10 mouse cellular contexts compared by ENCODE assay signal in genomic region chr13:57476700-57477099, GRCm38 (mm10).
DNase-seq lines count a peak whose midpoint lies in the region; ATAC-seq lines count a peak whose summit lies in the region.
"Had no signal": no experiment of that assay in that cellular context is flagged by ENCODE, and none has a peak within 500 bp of the region (broad histone marks: within the 10 kb centered on the region; RNA-seq: fewer than 3 reads in every experiment).

No protein-coding gene starts in this region.

- H3K36me3 ChIP-seq in heart, embryonic 10.5 days: no peaks in the 10 kb centered on the region
- no peaks in the 10 kb centered on the region for H3K36me3 ChIP-seq in heart, embryonic 11.5 days (ENCODE audit: control insufficient read depth, insufficient read depth, low read length)
- no peaks in the 10 kb centered on the region for H3K36me3 ChIP-seq in liver, embryonic 13.5 days
- H3K36me3 ChIP-seq in forebrain, embryonic 15.5 days: no peaks in the 10 kb centered on the region
- H3K36me3 ChIP-seq: limb, embryonic 15.5 days had no signal

- DNase-seq in heart, embryonic 10.5 days (ENCODE audit: low spot score): peak; percentile 78
- DNase-seq in urinary bladder, postnatal 14 days (ENCODE audit: low spot score): peak; percentile 7
- no peak for DNase-seq in urinary bladder, postnatal 25 days (ENCODE audit: low spot score)
- DNase-seq in frontal cortex, postnatal 36 days (ENCODE audit: low spot score in 2 of 2): peak; percentile 49 to 65
- peak; percentile 13 for DNase-seq in liver, embryonic 13.5 days
- DNase-seq in natural killer cell, adult 2 months (ENCODE audit: low spot score in 2 of 2): no peak

- H3K4me3 ChIP-seq in heart, embryonic 10.5 days: no peak overlapping the region
- no peak overlapping the region for H3K4me3 ChIP-seq in heart, embryonic 11.5 days (ENCODE audit: low read depth, low read length)
- no peak overlapping the region for H3K4me3 ChIP-seq in liver, embryonic 13.5 days (replicated peaks)
- no peak overlapping the region for H3K4me3 ChIP-seq in forebrain, embryonic 15.5 days
- H3K4me3 ChIP-seq: erythroblast, embryonic 14.5 days; limb, embryonic 15.5 days had no signal

- H3K4me1 ChIP-seq in heart, embryonic 10.5 days: no peaks in the 10 kb centered on the region
- H3K4me1 ChIP-seq in heart, embryonic 11.5 days (ENCODE audit: control insufficient read depth, insufficient read depth, low read length): no peaks in the 10 kb centered on the region
- H3K4me1 ChIP-seq in liver, embryonic 13.5 days (replicated peaks): no peaks in the 10 kb centered on the region
- 0 out of 2 replicates have a peak, but pooled peaks cover 3% of the 10 kb centered on the region for H3K4me1 ChIP-seq in forebrain, embryonic 15.5 days
- H3K4me1 ChIP-seq: limb, embryonic 15.5 days had no signal

- no peak overlapping the region for H3K4me2 ChIP-seq in heart, embryonic 11.5 days
- H3K4me2 ChIP-seq in liver, embryonic 13.5 days: no peak overlapping the region
- no peak overlapping the region for H3K4me2 ChIP-seq in forebrain, embryonic 15.5 days (replicated peaks)
- H3K4me2 ChIP-seq: limb, embryonic 15.5 days had no signal

- ATAC-seq in heart, embryonic 11.5 days (replicated peaks; ENCODE audit: insufficient number of reproducible peaks, low FRiP score, low TSS enrichment): no peak
- ATAC-seq in liver, embryonic 13.5 days (ENCODE audit: low read depth): no peak
- no peak for ATAC-seq in forebrain, embryonic 15.5 days (replicated peaks)

- H3K9me3 ChIP-seq in heart, embryonic 10.5 days: no peaks in the 10 kb centered on the region
- H3K9me3 ChIP-seq in heart, embryonic 11.5 days (replicated peaks; ENCODE audit: control insufficient read depth, low read length): no peaks in the 10 kb centered on the region
- H3K9me3 ChIP-seq in liver, embryonic 13.5 days (replicated peaks): no peaks in the 10 kb centered on the region
- no peaks in the 10 kb centered on the region for H3K9me3 ChIP-seq in forebrain, embryonic 15.5 days
- H3K9me3 ChIP-seq: limb, embryonic 15.5 days had no signal

- H3K9ac ChIP-seq in heart, embryonic 11.5 days (ENCODE audit: low read depth, low read length): no peak overlapping the region
- no peak overlapping the region for H3K9ac ChIP-seq in liver, embryonic 13.5 days
- no peak overlapping the region for H3K9ac ChIP-seq in forebrain, embryonic 15.5 days (replicated peaks)
- H3K9ac ChIP-seq: limb, embryonic 15.5 days had no signal

- 23% methylated on average over 6 of the region's 6 CpGs for WGBS in heart, embryonic 10.5 days
- WGBS in heart, embryonic 11.5 days (ENCODE audit: insufficient replicate concordance): 18% methylated on average over 6 of the region's 6 CpGs
- WGBS in liver, embryonic 13.5 days (ENCODE audit: insufficient replicate concordance): 17% methylated on average over 6 of the region's 6 CpGs
- 26% methylated on average over 6 of the region's 6 CpGs for WGBS in forebrain, embryonic 15.5 days

- H3K27ac ChIP-seq in heart, embryonic 10.5 days: no peak overlapping the region
- no peak overlapping the region for H3K27ac ChIP-seq in heart, embryonic 11.5 days (ENCODE audit: low read depth, low read length)
- H3K27ac ChIP-seq in liver, embryonic 13.5 days: no peak overlapping the region
- no peak overlapping the region for H3K27ac ChIP-seq in forebrain, embryonic 15.5 days (replicated peaks)
- H3K27ac ChIP-seq: limb, embryonic 15.5 days had no signal

- H3K27me3 ChIP-seq in heart, embryonic 10.5 days (ENCODE audit: insufficient read depth, poor library complexity, severe bottlenecking): no peaks in the 10 kb centered on the region
- H3K27me3 ChIP-seq in heart, embryonic 11.5 days (ENCODE audit: control insufficient read depth, insufficient read depth, low read length): no peaks in the 10 kb centered on the region
- H3K27me3 ChIP-seq in liver, embryonic 13.5 days: no peaks in the 10 kb centered on the region
- no peaks in the 10 kb centered on the region for H3K27me3 ChIP-seq in forebrain, embryonic 15.5 days
- H3K27me3 ChIP-seq: limb, embryonic 15.5 days had no signal

Comparison
In these comparisons a context has a peak if more than half of its experiments do, and no peak if none do; other contexts are left out.
1. DNase-seq: peak in heart, embryonic 10.5 days (single experiment), urinary bladder, postnatal 14 days (single experiment), frontal cortex, postnatal 36 days (2 of 2) and liver, embryonic 13.5 days (single experiment); none in urinary bladder, postnatal 25 days (single experiment) and natural killer cell, adult 2 months (0 of 2).